ENCODE assay signal across 16 mouse cellular contexts in the genomic region with DNA sequence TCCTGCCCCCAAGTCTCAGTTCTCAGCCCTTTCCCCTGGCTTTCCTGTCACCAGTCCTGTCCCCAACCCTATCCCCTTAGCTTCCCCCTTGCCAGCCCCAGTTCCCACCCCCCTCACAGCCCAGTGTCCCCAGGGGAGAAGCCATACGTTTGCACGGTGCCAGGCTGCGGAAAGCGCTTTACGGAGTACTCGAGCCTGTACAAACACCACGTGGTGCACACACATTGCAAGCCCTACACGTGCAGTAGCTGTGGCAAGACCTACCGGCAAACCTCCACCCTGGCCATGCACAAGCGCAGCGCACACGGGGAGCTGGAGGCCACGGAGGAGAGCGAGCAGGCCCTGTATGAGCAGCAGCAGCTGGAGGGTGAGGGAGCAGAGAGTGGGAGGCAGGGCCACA.
"Had no signal": no experiment of that assay in that cellular context is flagged by ENCODE, and none has a peak within 500 bp of the region (broad histone marks: within the 10 kb centered on the region; RNA-seq: fewer than 3 reads in every experiment).

No protein-coding gene starts in this region.

- H3K4me3 ChIP-seq: limb, embryonic 13.5 days; liver, embryonic 12.5 days; liver, embryonic 15.5 days had no signal

- H3K27me3 ChIP-seq: limb, embryonic 13.5 days; liver, embryonic 12.5 days; liver, embryonic 15.5 days had no signal

- DNase-seq: kidney, adult 18-20 months; kidney, adult 9 months; kidney, postnatal 14 days; kidney, postnatal 4 days; left cerebral cortex, postnatal 4 days; liver; lung, postnatal 14 days; midbrain, embryonic 14.5 days; thymus, adult 2 months; thymus, postnatal 25 days had no signal

- ATAC-seq: inflammation-experienced regulatory T-cells, adult 6 months; intestine, embryonic 16.5 days; liver, embryonic 12.5 days had no signal

- H3K9me3 ChIP-seq: limb, embryonic 13.5 days; liver, embryonic 12.5 days; liver, embryonic 15.5 days had no signal

- H3K4me2 ChIP-seq: limb, embryonic 13.5 days; liver, embryonic 12.5 days; liver, embryonic 15.5 days had no signal

- H3K9ac ChIP-seq: limb, embryonic 13.5 days; liver, embryonic 12.5 days; liver, embryonic 15.5 days had no signal

- H3K27ac ChIP-seq: limb, embryonic 13.5 days; liver, embryonic 12.5 days; liver, embryonic 15.5 days; macrophage had no signal
